Mouse (Mus musculus) C2C12 (cell line): Measurements from ENCODE around the gene Col19a1. TPM values are rescaled to one million over a fixed set of nuclear protein-coding genes. Genes with fewer than 3 reads are reported as not detected.
"Not testable (repeated sequence)": the region's sequence is repeated elsewhere in the genome, so short reads cannot be mapped to it uniquely, and the experiment has no call there.

Source experiments
- H3K27me3 ChIP-seq: one replicate; pipeline ENCODE4 v1.6.1; 2011; ENCODE audit not compliant: control insufficient read depth, insufficient read depth, insufficient read length
- H3K36me3 ChIP-seq: one replicate; pipeline ENCODE4 v1.6.1; 2011; ENCODE audit not compliant: control insufficient read depth, insufficient read depth
- H3K4me3 ChIP-seq: one replicate; pipeline ENCODE4 v1.5.1; 2011; ENCODE audit warnings: mild to moderate bottlenecking, control low read depth; ENCODE audit not compliant: poor library complexity, insufficient read depth, severe bottlenecking
- H3K79me2 ChIP-seq: one replicate; pipeline ENCODE4 v1.6.1; 2011; ENCODE audit not compliant: control insufficient read depth, insufficient read depth
- H3K79me3 ChIP-seq: one replicate; pipeline ENCODE4 v1.6.1; 2011; ENCODE audit warnings: low read depth, control low read depth
- H3ac ChIP-seq: one replicate; pipeline ENCODE3; 2011; ENCODE audit warnings: low read depth; ENCODE audit not compliant: control insufficient read depth, insufficient read length
- CEBPB ChIP-seq: IDR thresholded peaks from one replicate; pipeline ENCODE4 v1.6.1; 2011; ENCODE audit warnings: low read depth, mild to moderate bottlenecking, control low read depth, moderate library complexity
- CTCF ChIP-seq: IDR thresholded peaks from one replicate; pipeline ENCODE4 v1.5.1; 2011; ENCODE audit not compliant: control insufficient read depth, insufficient read depth, insufficient read length
- FOSL1 ChIP-seq: IDR thresholded peaks from one replicate; pipeline ENCODE4 v1.8.0; 2011; ENCODE audit warnings: mild to moderate bottlenecking, low read length; ENCODE audit not compliant: poor library complexity, insufficient read depth, severe bottlenecking
- MAX ChIP-seq: IDR thresholded peaks from one replicate; pipeline ENCODE4 v1.6.1; 2011; ENCODE audit warnings: mild to moderate bottlenecking, control low read depth
- MYOD1 ChIP-seq: IDR thresholded peaks from one replicate; pipeline ENCODE4 v1.6.1; 2011; ENCODE audit warnings: low read depth; ENCODE audit not compliant: control insufficient read depth, insufficient read length
- MYOG ChIP-seq: IDR thresholded peaks from one replicate; pipeline ENCODE4 v1.6.1; 2011; ENCODE audit not compliant: control insufficient read depth, insufficient read length; ENCODE audit errors: extremely low read depth
- USF1 ChIP-seq: IDR thresholded peaks from one replicate; pipeline ENCODE4 v1.6.1; 2011; ENCODE audit warnings: low read depth, mild to moderate bottlenecking, control low read depth, moderate library complexity
- long read RNA-seq, 2 experiments: library from polyadenylated mRNA; unstranded; transcript quantifications; one replicate each; pipeline ENCODE4 v2.0.0; 2019 to 2020
- polyA plus RNA-seq: library from polyadenylated mRNA; unstranded; fragments of >200 nt; fragmentation: generic; extraction: Trizol; gene quantifications from one replicate; pipeline ENCODE4 v1.2.1, GENCODE M21; 2012; ENCODE audit warnings: missing spikeins

Gene Col19a1
- 0.01 TPM for polyA plus RNA-seq
- long read RNA-seq, experiment 1 = 0 reads
- long read RNA-seq, experiment 2 = 0 reads

DNA sequence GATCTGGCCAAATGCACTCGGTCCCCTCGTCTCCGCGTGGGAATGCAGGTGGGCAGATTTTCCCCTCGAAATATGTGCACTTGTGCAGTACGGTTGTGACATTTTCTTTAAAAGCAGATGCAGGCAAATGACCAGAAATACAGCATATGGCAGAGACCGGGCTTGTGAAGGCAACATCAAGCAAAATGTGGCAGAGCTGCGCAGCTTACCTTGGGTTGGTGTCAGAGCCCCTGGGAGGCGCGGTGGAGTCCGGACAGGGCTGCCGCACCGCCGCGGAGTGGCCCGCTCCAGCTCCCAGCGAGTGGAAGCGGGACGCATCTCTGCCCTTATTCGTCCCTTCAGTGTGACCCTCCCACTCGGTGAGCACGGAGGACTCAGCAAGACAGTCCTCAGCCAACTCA, at the start of gene Col19a1:
TSS of gene Col19a1 (minus strand) at position 332 of the 401 bp plus-strand sequence.
- Histone ChIP-seq H3K4me3 (no peak within 1 kb of the TSS), H3K79me2 (no peaks in the 10 kb centered on the region), H3K36me3 (no peaks in the 10 kb centered on the region), H3K79me3 (no peaks in the 10 kb centered on the region), H3ac (no peak within 1 kb of the TSS), H3K27me3 (peaks cover 14% of the 10 kb centered on the region)
- no peak for TF ChIP-seq CTCF
- TF ChIP-seq FOSL1 = no peak
- TF ChIP-seq MYOG = no peak
- TF ChIP-seq MYOD1 = no peak
- no peak for TF ChIP-seq USF1
- no peak for TF ChIP-seq CEBPB
- no peak for TF ChIP-seq MAX

DNA sequence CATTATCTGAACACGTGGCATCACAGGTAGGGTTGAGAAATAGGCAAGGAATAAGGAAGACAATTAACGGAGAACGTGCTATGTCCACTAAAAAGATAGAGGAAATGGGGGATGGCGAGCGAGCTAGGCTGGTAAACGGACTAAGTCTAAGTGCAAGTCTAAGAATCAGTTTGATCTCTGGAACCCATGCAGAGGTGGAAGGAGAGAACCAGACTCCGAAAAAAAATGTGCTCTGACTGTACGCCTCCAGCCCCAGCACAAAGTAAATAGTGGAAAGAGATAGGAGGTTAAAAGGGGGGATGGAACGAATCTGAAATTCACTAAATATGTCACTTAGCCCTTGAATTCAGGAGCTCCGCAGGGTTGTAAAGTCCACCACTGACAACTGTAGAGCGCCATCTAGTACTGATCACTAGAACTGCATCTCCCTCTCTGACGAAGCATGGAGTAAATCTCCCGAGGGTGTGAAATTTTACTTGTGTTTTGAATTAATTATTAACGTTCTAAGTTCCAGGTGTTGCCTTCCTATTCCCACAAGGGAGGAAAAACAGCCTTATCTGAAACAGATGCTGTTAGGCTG, 46.4 kb upstream of the Col19a1 start:
- no peak overlapping the region for H3ac ChIP-seq
- H3K27me3 ChIP-seq = no peaks in the 10 kb centered on the region
- no peaks in the 10 kb centered on the region for H3K79me2 ChIP-seq
- TF ChIP-seq FOSL1 (no peak), CTCF (peak; percentile 25), MAX (no peak), MYOD1 (no peak), USF1 (no peak)
- H3K79me3 ChIP-seq = no peaks in the 10 kb centered on the region
- no peak overlapping the region for H3K4me3 ChIP-seq
- H3K36me3 ChIP-seq = no peaks in the 10 kb centered on the region

DNA sequence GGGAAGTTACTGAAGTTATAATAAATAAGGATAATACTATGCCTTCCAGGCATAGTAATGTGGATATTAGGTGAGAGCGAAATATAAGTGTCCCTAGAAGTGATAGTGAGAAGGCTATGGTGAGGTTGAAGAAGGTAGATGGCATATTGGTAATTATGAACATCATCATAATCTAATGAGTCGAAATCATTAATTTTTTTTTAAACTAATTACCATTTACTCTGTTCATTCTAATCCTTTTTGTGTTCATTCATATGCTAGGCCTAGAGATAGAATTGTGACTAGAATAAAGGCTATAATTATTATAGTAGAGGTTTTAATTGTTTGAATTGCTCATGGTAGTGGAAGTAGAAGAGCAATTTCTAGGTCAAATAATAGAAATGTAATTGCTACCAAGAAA, 25.3 kb upstream of the Col19a1 start:
- H3K27me3 ChIP-seq, H3K79me3 ChIP-seq, H3K79me2 ChIP-seq, H3K4me3 ChIP-seq, H3ac ChIP-seq, H3K36me3 ChIP-seq: not testable (repeated sequence)

DNA sequence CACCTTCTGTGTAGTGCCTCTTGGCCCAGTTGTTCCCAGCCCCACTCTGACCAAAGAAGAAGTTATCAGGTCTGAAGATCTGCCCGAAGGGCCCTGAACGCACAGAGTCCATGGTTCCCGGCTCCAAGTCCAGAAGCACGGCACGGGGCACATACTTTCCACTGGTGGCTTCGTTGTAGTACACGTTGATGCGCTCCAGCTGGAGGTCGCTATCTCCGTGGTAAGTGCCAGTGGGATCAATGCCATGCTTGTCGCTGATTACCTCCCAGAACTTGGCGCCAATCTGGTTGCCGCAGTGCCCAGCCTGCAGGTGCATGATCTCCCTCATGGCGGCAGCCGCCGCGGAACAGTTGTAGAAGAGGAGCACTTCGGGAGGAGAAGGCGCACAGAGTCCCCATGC, 7.8 kb upstream of the Col19a1 start:
- Histone ChIP-seq H3ac (no peak overlapping the region), H3K79me3 (no peaks in the 10 kb centered on the region), H3K4me3 (no peak overlapping the region), H3K36me3 (no peaks in the 10 kb centered on the region), H3K79me2 (no peaks in the 10 kb centered on the region), H3K27me3 (no peaks in the 10 kb centered on the region)
- TF ChIP-seq CTCF (no peak), MYOD1 (no peak), USF1 (no peak), FOSL1 (no peak), MAX (no peak), CEBPB (no peak), MYOG (no peak)

DNA sequence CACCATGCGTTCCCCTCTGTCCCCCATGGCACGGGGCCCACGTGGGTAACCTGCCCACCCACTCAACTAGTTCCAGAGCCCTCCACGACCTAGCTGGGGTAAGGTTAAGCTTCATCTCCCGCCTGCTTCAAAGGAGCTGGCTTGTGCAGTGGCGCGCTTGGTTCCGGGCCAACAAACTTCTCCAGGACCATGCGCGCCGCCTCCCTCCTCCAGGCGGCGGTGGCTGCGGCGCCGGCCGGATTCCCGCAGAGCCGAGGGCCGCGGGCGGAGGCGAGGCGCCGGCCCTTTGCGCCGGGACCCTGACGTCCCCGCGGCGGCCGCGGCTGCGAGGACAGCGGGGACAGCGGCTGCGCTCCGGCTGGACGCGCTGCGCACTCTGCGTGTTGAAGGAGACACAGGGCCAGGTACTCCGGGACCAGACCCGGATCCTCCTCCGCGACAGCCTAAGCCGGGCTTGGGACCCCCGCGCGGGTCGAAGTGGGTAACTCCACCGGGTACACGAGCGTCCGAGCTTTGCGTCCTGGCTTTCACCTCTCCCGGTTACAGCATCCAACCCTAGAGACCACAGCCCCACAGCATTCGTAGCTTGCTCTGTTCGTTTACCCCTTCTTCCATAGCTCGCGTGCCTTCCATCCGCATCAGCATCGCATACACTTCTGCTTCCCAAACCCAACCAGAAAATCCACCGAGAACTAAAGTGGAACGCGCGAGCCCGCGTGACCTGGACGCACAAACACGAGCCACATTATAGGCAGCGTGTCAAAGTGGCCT, 717 bp downstream of the Col19a1 start:
- Histone ChIP-seq H3K36me3 (no peaks in the 10 kb centered on the region), H3K79me3 (no peaks in the 10 kb centered on the region), H3K79me2 (no peaks in the 10 kb centered on the region), H3K4me3 (no peak overlapping the region), H3K27me3 (peaks cover 14% of the 10 kb centered on the region), H3ac (no peak overlapping the region)
- no peak for TF ChIP-seq FOSL1

DNA sequence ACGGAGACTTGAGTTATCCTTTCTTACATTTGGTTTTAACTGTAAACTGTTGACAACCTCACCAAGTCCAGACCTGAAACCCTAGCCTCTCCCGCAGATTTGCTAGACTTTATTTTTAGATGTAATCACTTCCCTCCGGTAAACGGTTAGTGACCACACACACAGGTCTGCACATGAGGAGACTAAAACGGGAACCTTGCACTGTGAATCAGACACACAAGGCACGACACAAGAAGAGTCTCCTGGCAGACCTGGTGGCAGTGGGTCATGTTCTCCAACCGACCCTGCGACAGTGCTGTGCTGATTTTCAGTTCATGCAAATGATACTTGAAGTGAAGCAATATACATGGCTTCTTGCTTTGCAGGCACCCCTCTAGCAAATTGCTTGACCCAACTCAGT, 14.7 kb downstream of the Col19a1 start:
- no peaks in the 10 kb centered on the region for H3K79me3 ChIP-seq
- no peaks in the 10 kb centered on the region for H3K79me2 ChIP-seq
- H3K27me3 ChIP-seq = no peaks in the 10 kb centered on the region
- H3K36me3 ChIP-seq = no peaks in the 10 kb centered on the region
- TF ChIP-seq MYOD1 = no peak
- TF ChIP-seq CEBPB = no peak
- TF ChIP-seq MYOG = no peak
- no peak for TF ChIP-seq FOSL1
- TF ChIP-seq CTCF = no peak
- TF ChIP-seq USF1 = no peak
- no peak for TF ChIP-seq MAX
- no peak overlapping the region for H3ac ChIP-seq
- no peak overlapping the region for H3K4me3 ChIP-seq
